Mouse (Mus musculus) intestine, embryonic 15.5 days (tissue): ENCODE results near the gene Castor2. TPM values are rescaled to one million over a fixed set of nuclear protein-coding genes. Genes with fewer than 3 reads are reported as not detected.
A peak's percentile ranks its signal among the peaks of the same experiment; 100 is the strongest.

ENCODE experiments used
- ATAC-seq: fragments of 200-750 bp; cut with Nextera tagmentation; 2 replicates; pipeline ENCODE4 v1.8.0; 2017; ENCODE audit warnings: moderate TSS enrichment, moderate library complexity
- H3K27ac ChIP-seq: fragments of 300-500 bp; sonication (generic); 2 replicates; pipeline ENCODE4 v1.5.1; 2015; ENCODE audit warnings: mild to moderate bottlenecking, inconsistent platforms
- H3K27me3 ChIP-seq: fragments of 300-500 bp; sonication (generic); replicated peaks from 2 replicates; pipeline ENCODE4 v1.6.1; 2015; ENCODE audit warnings: inconsistent platforms
- H3K36me3 ChIP-seq: fragments of 300-500 bp; sonication (generic); 2 replicates; pipeline ENCODE4 v1.6.1; 2015; ENCODE audit warnings: inconsistent platforms
- H3K4me1 ChIP-seq: fragments of 300-500 bp; sonication (generic); replicated peaks from 2 replicates; pipeline ENCODE4 v1.6.1; 2015; ENCODE audit warnings: inconsistent platforms
- H3K4me2 ChIP-seq: fragments of 300-500 bp; sonication (generic); replicated peaks from 2 replicates; pipeline ENCODE4 v1.6.1; 2015; ENCODE audit warnings: mild to moderate bottlenecking, inconsistent platforms
- H3K4me3 ChIP-seq: fragments of 300-500 bp; sonication (generic); replicated peaks from 2 replicates; pipeline ENCODE4 v1.5.1; 2015; ENCODE audit warnings: inconsistent platforms
- H3K9ac ChIP-seq: fragments of 300-500 bp; sonication (generic); 2 replicates; pipeline ENCODE4 v1.6.1; 2015; ENCODE audit warnings: inconsistent platforms
- H3K9me3 ChIP-seq: fragments of 300-500 bp; sonication (generic); 2 replicates; pipeline ENCODE4 v1.6.1; 2016; ENCODE audit warnings: inconsistent platforms
- WGBS: fragments of 180-500 bp; shearing (Covaris S2); methylation state at CpG from one replicate; pipeline ENCODE4 v1.1.7; 2015; 5-methylcytosine and 5-hydroxymethylcytosine counted together
- polyA plus RNA-seq: library from polyadenylated mRNA; unstranded; fragments of >200 nt; fragmentation: Nextera tagmentation; extraction: Ambion mirVana; gene quantifications from 2 replicates; pipeline ENCODE4 v1.2.1, GENCODE M21; 2015

Castor2 gene
- polyA plus RNA-seq, 1 experiment from 2014 or later: 5.1 TPM

GRCm38 (mm10) chr5:134170167-134170566 lies 70.7 kb downstream of the Castor2 start:
- Histone ChIP-seq H3K9ac (no peak overlapping the region), H3K36me3 (peaks cover 7% of the 10 kb centered on the region), H3K4me3 (no peak overlapping the region), H3K4me1 (peaks cover under 1% of the 10 kb centered on the region; the same call in 1 of the 2 replicates), H3K4me2 (no peak overlapping the region), H3K9me3 (no peaks in the 10 kb centered on the region), H3K27ac (no peak overlapping the region), H3K27me3 (no peaks in the 10 kb centered on the region)
- no peak; the same call in 1 of the 2 replicates for ATAC-seq
- WGBS: 92% methylated on average over 8 of the region's 8 CpGs

- no peak for ATAC-seq
- H3K9me3 ChIP-seq: no peaks in the 10 kb centered on the region
- peaks cover 7% of the 10 kb centered on the region for H3K4me1 ChIP-seq
- H3K4me2 ChIP-seq: no peak overlapping the region
- no peak overlapping the region for H3K4me3 ChIP-seq
- no peak overlapping the region for H3K27ac ChIP-seq
- H3K27me3 ChIP-seq: no peaks in the 10 kb centered on the region
- 46% methylated on average over 4 of the region's 4 CpGs for WGBS
- peaks cover 7% of the 10 kb centered on the region for H3K36me3 ChIP-seq
- H3K9ac ChIP-seq: no peak overlapping the region
These were observed 73.7 kb downstream of the Castor2 start for GRCm38 (mm10) chr5:134173206-134173605.

DNA sequence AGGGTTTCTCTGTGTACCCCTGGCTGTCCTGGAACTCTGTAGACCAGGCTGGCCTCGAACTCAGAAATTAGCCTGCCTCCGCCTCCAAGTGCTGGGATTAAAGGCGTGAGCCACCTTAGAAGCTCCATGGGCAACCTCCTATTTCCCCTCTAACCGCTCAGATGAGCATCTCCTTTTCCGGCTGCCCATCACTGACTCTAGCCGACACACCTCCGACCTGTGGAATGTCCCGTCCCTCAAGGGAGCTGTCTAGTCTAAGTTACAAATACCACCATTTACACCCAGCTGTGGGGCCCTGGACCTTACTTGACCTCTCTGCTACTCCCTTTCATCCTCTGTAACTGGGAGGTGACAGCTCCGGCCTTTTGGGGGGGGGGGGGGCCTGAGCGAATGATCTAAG lies 76.2 kb downstream of the Castor2 start:
- peak; percentile 36 for ATAC-seq
- Histone ChIP-seq H3K36me3 (peaks cover 3% of the 10 kb centered on the region; the same call in 1 of the 2 replicates), H3K27me3 (no peaks in the 10 kb centered on the region), H3K4me2 (peak overlapping the region; percentile 77), H3K27ac (peak overlapping the region; percentile 84; the same call in 1 of the 2 replicates), H3K4me3 (peak overlapping the region; percentile 92), H3K9me3 (no peaks in the 10 kb centered on the region), H3K4me1 (peaks cover 7% of the 10 kb centered on the region), H3K9ac (peak overlapping the region; percentile 70)
- WGBS: 10% methylated on average over 10 of the region's 10 CpGs

GRCm38 (mm10) chr5:134176169-134176881 lies 76.8 kb downstream of the Castor2 start, which contains the start of gene Rcc1l:
Gene Rcc1l (minus strand): TSS chr5:134176774.
- H3K27me3 ChIP-seq: no peaks in the 10 kb centered on the region
- under 1% methylated on average over 72 of the region's 72 CpGs for WGBS
- H3K4me3 ChIP-seq: peak within 1 kb of the TSS; percentile 92
- H3K27ac ChIP-seq: peak within 1 kb of the TSS; percentile 84
- peaks cover 7% of the 10 kb centered on the region for H3K4me1 ChIP-seq
- H3K9ac ChIP-seq: peak within 1 kb of the TSS; percentile 70
- H3K36me3 ChIP-seq: no peaks in the 10 kb centered on the region
- no peaks in the 10 kb centered on the region for H3K9me3 ChIP-seq
- peak within 1 kb of the TSS; percentile 77 for H3K4me2 ChIP-seq
- ATAC-seq: peak; percentile 93

DNA sequence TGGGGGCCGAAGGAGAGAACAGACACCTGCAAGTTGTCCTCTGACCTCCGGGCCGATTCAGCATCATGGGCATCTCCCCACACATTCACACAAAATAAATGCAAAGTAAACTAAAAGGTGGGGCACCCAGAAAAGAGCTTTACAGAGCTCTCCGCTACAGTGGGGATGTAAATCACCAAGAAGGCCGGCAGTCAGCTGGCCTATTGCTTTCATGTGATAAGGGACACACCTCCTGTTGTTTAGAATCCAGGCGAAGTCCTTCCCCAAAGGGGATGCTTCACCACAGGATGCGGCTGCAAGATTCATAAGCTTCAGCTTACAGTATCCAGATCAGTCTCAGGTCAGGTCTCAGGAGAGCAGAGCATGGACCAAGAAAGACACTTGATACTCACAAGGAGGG lies 79.0 kb downstream of the Castor2 start:
- 73% methylated on average over 7 of the region's 7 CpGs for WGBS
- no peak for ATAC-seq
- H3K4me3 ChIP-seq: no peak overlapping the region

GRCm38 (mm10) chr5:134179871-134180270 lies 80.4 kb downstream of the Castor2 start:
- Histone ChIP-seq H3K27me3 (no peaks in the 10 kb centered on the region), H3K36me3 (no peaks in the 10 kb centered on the region), H3K4me3 (no peak overlapping the region), H3K4me1 (peaks cover 12% of the 10 kb centered on the region), H3K4me2 (no peak overlapping the region), H3K9ac (no peak overlapping the region), H3K9me3 (no peaks in the 10 kb centered on the region), H3K27ac (no peak overlapping the region)
- no peak for ATAC-seq
- WGBS: 22% methylated on average over 7 of the region's 7 CpGs

More for the DNA sequence above, 79.0 kb downstream of the Castor2 start:
- Histone ChIP-seq H3K27me3 (no peaks in the 10 kb centered on the region), H3K9ac (no peak overlapping the region), H3K4me1 (peaks cover 9% of the 10 kb centered on the region), H3K4me2 (no peak overlapping the region), H3K36me3 (no peaks in the 10 kb centered on the region), H3K9me3 (no peaks in the 10 kb centered on the region), H3K27ac (no peak overlapping the region)

DNA sequence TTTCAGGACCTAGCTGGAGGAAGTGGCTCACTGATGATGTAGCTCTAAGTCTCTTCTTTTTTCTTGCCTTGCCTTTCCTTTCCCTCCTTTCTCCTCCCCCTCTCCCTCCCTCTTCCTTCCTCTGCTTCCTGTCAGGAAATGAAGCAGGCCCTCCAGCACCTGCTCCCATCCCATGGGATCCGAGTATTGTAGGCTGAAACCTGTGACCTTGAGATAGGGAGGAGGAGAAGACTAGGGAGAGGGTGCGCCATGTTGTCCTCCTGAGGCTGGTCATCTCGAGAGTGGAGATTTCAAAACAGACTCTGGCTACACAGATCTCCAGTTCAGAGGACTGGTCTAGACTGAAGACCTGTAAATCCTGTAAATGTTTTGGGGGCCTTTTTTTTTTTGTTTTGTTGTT lies 82.7 kb downstream of the Castor2 start:
- ATAC-seq: no peak
- no peak overlapping the region for H3K27ac ChIP-seq
- no peaks in the 10 kb centered on the region for H3K36me3 ChIP-seq
- no peaks in the 10 kb centered on the region for H3K27me3 ChIP-seq
- H3K4me2 ChIP-seq: no peak overlapping the region
- H3K9me3 ChIP-seq: no peaks in the 10 kb centered on the region
- 57% methylated on average over 3 of the region's 3 CpGs for WGBS
- H3K4me3 ChIP-seq: no peak overlapping the region
- no peak overlapping the region for H3K9ac ChIP-seq
- peaks cover 8% of the 10 kb centered on the region for H3K4me1 ChIP-seq

- H3K4me1 ChIP-seq: peaks cover 8% of the 10 kb centered on the region
- H3K9me3 ChIP-seq: no peaks in the 10 kb centered on the region
- H3K27me3 ChIP-seq: no peaks in the 10 kb centered on the region
- H3K36me3 ChIP-seq: no peaks in the 10 kb centered on the region
- H3K9ac ChIP-seq: no peak overlapping the region
- H3K27ac ChIP-seq: no peak overlapping the region
- no peak for ATAC-seq
- 37% methylated on average over 4 of the region's 4 CpGs for whole genome bisulfite sequencing
- H3K4me2 ChIP-seq: peak overlapping the region; percentile 81
- no peak overlapping the region for H3K4me3 ChIP-seq
These were observed 83.2 kb downstream of the Castor2 start for GRCm38 (mm10) chr5:134182735-134183134.

DNA sequence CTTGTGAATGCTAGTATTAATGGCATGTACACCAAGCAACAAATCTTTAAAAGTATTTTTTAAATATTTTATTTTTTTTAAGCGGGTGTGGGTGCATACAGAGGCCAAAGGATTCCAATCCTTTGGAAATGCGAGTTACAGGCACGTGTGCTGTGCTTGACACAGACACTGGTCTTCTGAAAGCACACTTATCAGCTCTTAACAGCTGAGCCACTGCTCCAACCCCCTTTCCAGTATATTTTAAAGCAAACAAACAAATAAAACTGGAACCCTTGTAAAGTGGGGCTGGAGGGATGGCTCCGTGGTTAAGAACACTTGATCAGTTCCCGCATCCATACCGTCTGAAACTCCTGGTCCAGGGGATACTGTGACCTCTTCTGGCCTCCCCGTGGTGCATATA lies 83.7 kb downstream of the Castor2 start:
- Histone ChIP-seq H3K27me3 (no peaks in the 10 kb centered on the region), H3K4me1 (peaks cover 8% of the 10 kb centered on the region), H3K9me3 (no peaks in the 10 kb centered on the region), H3K4me2 (peak overlapping the region; percentile 81), H3K4me3 (peak overlapping the region; percentile 73), H3K36me3 (no peaks in the 10 kb centered on the region), H3K9ac (peak overlapping the region; percentile 79), H3K27ac (peak overlapping the region; percentile 95)
- no peak for ATAC-seq
- 43% methylated on average over 7 of the region's 7 CpGs for WGBS

DNA sequence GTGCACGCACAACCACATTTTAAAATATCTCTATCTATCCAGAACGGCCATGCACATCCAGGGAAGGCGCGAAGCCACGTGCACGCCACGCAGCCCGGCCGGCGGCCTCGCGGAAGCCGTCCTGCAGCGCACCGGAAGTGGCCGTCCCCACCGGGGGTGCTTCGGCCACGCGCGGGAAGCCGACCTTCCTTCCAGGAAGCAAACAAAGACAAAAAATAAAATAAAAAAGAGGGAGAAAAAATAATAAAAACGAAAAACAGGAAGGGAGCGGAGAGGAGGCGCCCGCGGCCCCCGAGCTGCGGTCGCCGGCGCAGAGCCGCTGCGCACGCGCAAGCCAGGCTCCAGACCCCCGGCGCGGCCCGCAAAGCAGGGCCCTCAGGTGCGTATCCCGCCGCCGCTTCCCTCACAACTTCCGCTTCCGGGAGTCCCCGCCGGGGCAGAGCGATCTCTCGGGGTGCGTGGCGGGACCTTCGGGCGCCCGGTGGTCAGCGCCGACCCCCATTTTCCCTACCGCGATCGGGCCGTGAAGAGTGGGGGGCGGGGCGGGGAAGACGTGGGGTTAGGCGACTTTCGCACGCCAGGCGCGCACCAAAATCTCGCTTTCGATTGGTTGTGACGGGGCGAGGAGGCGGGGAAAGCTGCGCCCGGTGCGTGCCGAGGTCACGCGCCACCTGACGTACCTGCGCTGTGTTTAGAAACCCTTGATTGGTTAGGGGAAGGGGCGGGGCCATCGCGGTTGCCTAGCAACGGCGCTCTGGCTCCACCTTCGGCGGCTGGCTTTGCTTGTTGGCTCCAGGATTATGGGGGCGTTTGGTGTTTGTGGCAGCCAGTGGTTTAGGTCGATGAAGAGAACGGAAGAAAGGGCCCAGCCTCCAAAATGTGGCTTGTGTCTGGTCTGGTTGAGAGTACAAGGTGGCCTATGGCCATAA lies 84.6 kb downstream of the Castor2 start, which contains the start of gene Gtf2ird2:
Gene Gtf2ird2, plus strand, starts transcription at position 140 of the 929 bp plus-strand sequence.
- H3K4me2 ChIP-seq: peak within 1 kb of the TSS; percentile 81
- no peaks in the 10 kb centered on the region for H3K27me3 ChIP-seq
- H3K4me3 ChIP-seq: peak within 1 kb of the TSS; percentile 73
- peaks cover 8% of the 10 kb centered on the region for H3K4me1 ChIP-seq
- H3K36me3 ChIP-seq: no peaks in the 10 kb centered on the region
- peak; percentile 97 for ATAC-seq
- H3K27ac ChIP-seq: peak within 1 kb of the TSS; percentile 95
- no peaks in the 10 kb centered on the region for H3K9me3 ChIP-seq
- under 1% methylated on average over 92 of the region's 92 CpGs for WGBS
- peak within 1 kb of the TSS; percentile 79 for H3K9ac ChIP-seq

GRCm38 (mm10) chr5:134186059-134186458 lies 86.5 kb downstream of the Castor2 start:
- no peaks in the 10 kb centered on the region for H3K9me3 ChIP-seq
- no peak for ATAC-seq
- H3K27ac ChIP-seq: no peak overlapping the region
- no peaks in the 10 kb centered on the region for H3K36me3 ChIP-seq
- no peaks in the 10 kb centered on the region for H3K27me3 ChIP-seq
- H3K4me1 ChIP-seq: peaks cover 8% of the 10 kb centered on the region
- H3K4me3 ChIP-seq: no peak overlapping the region
- no peak overlapping the region for H3K4me2 ChIP-seq
- 76% methylated on average over 3 of the region's 3 CpGs for WGBS
- no peak overlapping the region for H3K9ac ChIP-seq
